Mouse (Mus musculus) forebrain, embryonic 14.5 days (tissue): ENCODE measurements around the gene Utrn. TPM values are rescaled to one million over a fixed set of nuclear protein-coding genes. Genes with fewer than 3 reads are reported as not detected.

Experiments used
- ATAC-seq: fragments of 200-750 bp; cut with Nextera tagmentation; 2 replicates; pipeline ENCODE4 v1.8.0; 2017; ENCODE audit warnings: mild to moderate bottlenecking, moderate library complexity
- DNase-seq: peaks from one replicate; pipeline ENCODE4 v3.0.0-alpha.2; 2015; ENCODE audit warnings: low spot score
- H3K27ac ChIP-seq: fragments of 300-500 bp; sonication (generic); 2 replicates; pipeline ENCODE4 v1.5.1; 2014; ENCODE audit warnings: low read depth, mild to moderate bottlenecking, control low read depth, low read length, moderate library complexity
- H3K27me3 ChIP-seq: fragments of 300-500 bp; sonication (generic); replicated peaks from 2 replicates; pipeline ENCODE4 v1.6.1; 2014; ENCODE audit warnings: low read length, control low read depth, mixed read lengths; ENCODE audit not compliant: control insufficient read depth, insufficient read depth
- H3K36me3 ChIP-seq: fragments of 300-500 bp; sonication (generic); 2 replicates; pipeline ENCODE4 v1.6.1; 2014; ENCODE audit warnings: low read length, control low read depth; ENCODE audit not compliant: control insufficient read depth, insufficient read depth
- H3K4me1 ChIP-seq: fragments of 300-500 bp; sonication (generic); 2 replicates; pipeline ENCODE4 v1.6.1; 2014; ENCODE audit warnings: antibody characterized with exemption, low read length, control low read depth; ENCODE audit not compliant: control insufficient read depth, insufficient read depth
- H3K4me2 ChIP-seq: fragments of 300-500 bp; sonication (generic); 2 replicates; pipeline ENCODE4 v1.6.1; 2014; ENCODE audit warnings: mild to moderate bottlenecking, control low read depth, low read length
- H3K4me3 ChIP-seq: fragments of 300-500 bp; sonication (generic); 2 replicates; pipeline ENCODE4 v1.5.1; 2014; ENCODE audit warnings: low read depth, low read length, control low read depth
- H3K9ac ChIP-seq: fragments of 300-500 bp; sonication (generic); 2 replicates; pipeline ENCODE4 v1.6.1; 2014; ENCODE audit warnings: mild to moderate bottlenecking, low read length, control low read depth, moderate library complexity
- H3K9me3 ChIP-seq: fragments of 300-500 bp; sonication (generic); replicated peaks from 2 replicates; pipeline ENCODE4 v1.6.1; 2016; ENCODE audit warnings: low read length, control low read depth, mixed read lengths; ENCODE audit not compliant: control insufficient read depth
- WGBS: fragments of 180-500 bp; shearing (Covaris S2); extraction: QIAGEN DNeasy Blood & Tissue Kit; methylation state at CpG from one replicate; pipeline ENCODE4 v1.1.7; 2014; 5-methylcytosine and 5-hydroxymethylcytosine counted together
- polyA plus RNA-seq: library from polyadenylated mRNA; unstranded; fragments of >200 nt; fragmentation: Nextera tagmentation; extraction: Ambion mirVana; gene quantifications from 2 replicates; pipeline ENCODE4 v1.2.1, GENCODE M21; 2014

The Utrn gene
- polyA plus RNA-seq, 1 experiment from 2014 or later: 7.2 TPM

- Histone ChIP-seq H3K9ac (no peak overlapping the region), H3K36me3 (no peaks in the 10 kb centered on the region), H3K27ac (no peak overlapping the region), H3K4me3 (no peak overlapping the region), H3K9me3 (no peaks in the 10 kb centered on the region), H3K27me3 (no peaks in the 10 kb centered on the region), H3K4me2 (no peak overlapping the region), H3K4me1 (peaks cover 9% of the 10 kb centered on the region; the same call in 1 of the 2 replicates)
- DNase-seq: no peak
- 77% methylated on average over 6 of the region's 6 CpGs for WGBS
- no peak for ATAC-seq
Observed at GRCm38 (mm10) chr10:12865201-12865600, 4.0 kb downstream of the Utrn start.

- no peaks in the 10 kb centered on the region for H3K36me3 ChIP-seq
- ATAC-seq (no peak), DNase-seq (no peak)
- H3K9me3 ChIP-seq: no peaks in the 10 kb centered on the region
- no peak overlapping the region for H3K27ac ChIP-seq
- H3K27me3 ChIP-seq: no peaks in the 10 kb centered on the region
- H3K4me1 ChIP-seq: peaks cover 9% of the 10 kb centered on the region; the same call in 1 of the 2 replicates
- no peak overlapping the region for H3K4me3 ChIP-seq
- H3K4me2 ChIP-seq: no peak overlapping the region
- 91% methylated on average over 9 of the region's 9 CpGs for WGBS
- no peak overlapping the region for H3K9ac ChIP-seq
Observed at GRCm38 (mm10) chr10:12863581-12863980, 5.6 kb downstream of the Utrn start.

GRCm38 (mm10) chr10:12862047-12862446, 7.1 kb downstream of the Utrn start:
- Histone ChIP-seq H3K9ac (no peak overlapping the region), H3K4me2 (no peak overlapping the region), H3K4me1 (no peaks in the 10 kb centered on the region; the same call in 1 of the 2 replicates), H3K27me3 (no peaks in the 10 kb centered on the region), H3K4me3 (no peak overlapping the region), H3K9me3 (no peaks in the 10 kb centered on the region), H3K27ac (no peak overlapping the region), H3K36me3 (no peaks in the 10 kb centered on the region)
- 88% methylated on average over 8 of the region's 8 CpGs for WGBS
- DNase-seq: no peak
- no peak for ATAC-seq

GRCm38 (mm10) chr10:12861381-12861780, 7.8 kb downstream of the Utrn start:
- 57% methylated on average over 2 of the region's 2 CpGs for WGBS
- no peaks in the 10 kb centered on the region for H3K4me1 ChIP-seq
- no peaks in the 10 kb centered on the region for H3K27me3 ChIP-seq
- no peak overlapping the region for H3K4me3 ChIP-seq
- no peak overlapping the region for H3K4me2 ChIP-seq
- no peak for ATAC-seq
- no peak for DNase-seq
- H3K9me3 ChIP-seq: no peaks in the 10 kb centered on the region
- no peaks in the 10 kb centered on the region for H3K36me3 ChIP-seq
- H3K27ac ChIP-seq: no peak overlapping the region
- no peak overlapping the region for H3K9ac ChIP-seq

GRCm38 (mm10) chr10:12860765-12861164, 8.4 kb downstream of the Utrn start:
- no peak overlapping the region for H3K27ac ChIP-seq
- no peak overlapping the region for H3K9ac ChIP-seq
- ATAC-seq (0 out of 2 replicates have a peak, but pooled peaks have one; percentile 37), DNase-seq (peak; percentile 60)
- H3K9me3 ChIP-seq: no peaks in the 10 kb centered on the region
- H3K4me2 ChIP-seq: no peak overlapping the region
- no peaks in the 10 kb centered on the region for H3K4me1 ChIP-seq
- no peaks in the 10 kb centered on the region for H3K27me3 ChIP-seq
- no peak overlapping the region for H3K4me3 ChIP-seq
- no peaks in the 10 kb centered on the region for H3K36me3 ChIP-seq
- WGBS: 35% methylated on average over 4 of the region's 4 CpGs

- no peaks in the 10 kb centered on the region for H3K9me3 ChIP-seq
- no peak for DNase-seq
- H3K27ac ChIP-seq: no peak overlapping the region
- no peaks in the 10 kb centered on the region for H3K36me3 ChIP-seq
- ATAC-seq: no peak
- no peaks in the 10 kb centered on the region for H3K27me3 ChIP-seq
- no peak overlapping the region for H3K4me3 ChIP-seq
- no peak overlapping the region for H3K9ac ChIP-seq
- no peak overlapping the region for H3K4me2 ChIP-seq
- no peaks in the 10 kb centered on the region for H3K4me1 ChIP-seq
- WGBS: 87% methylated on average over 7 of the region's 7 CpGs
Observed at GRCm38 (mm10) chr10:12860331-12860730, 8.8 kb downstream of the Utrn start.

GRCm38 (mm10) chr10:12858017-12858416, 11.1 kb downstream of the Utrn start:
- H3K4me1 ChIP-seq: no peaks in the 10 kb centered on the region
- no peaks in the 10 kb centered on the region for H3K9me3 ChIP-seq
- no peaks in the 10 kb centered on the region for H3K36me3 ChIP-seq
- no peaks in the 10 kb centered on the region for H3K27me3 ChIP-seq
- DNase-seq: no peak
- no peak overlapping the region for H3K27ac ChIP-seq
- ATAC-seq: no peak
- WGBS: 78% methylated on average over 5 of the region's 5 CpGs
- no peak overlapping the region for H3K4me3 ChIP-seq
- no peak overlapping the region for H3K9ac ChIP-seq
- H3K4me2 ChIP-seq: no peak overlapping the region

GRCm38 (mm10) chr10:12854298-12854697, 14.9 kb downstream of the Utrn start:
- Histone ChIP-seq H3K4me3 (no peak overlapping the region), H3K27me3 (no peaks in the 10 kb centered on the region), H3K36me3 (no peaks in the 10 kb centered on the region), H3K9ac (no peak overlapping the region), H3K27ac (no peak overlapping the region), H3K4me2 (no peak overlapping the region), H3K4me1 (no peaks in the 10 kb centered on the region), H3K9me3 (no peaks in the 10 kb centered on the region)
- ATAC-seq (no peak), DNase-seq (no peak)
- 88% methylated on average over 6 of the region's 6 CpGs for WGBS

- no peak overlapping the region for H3K27ac ChIP-seq
- H3K4me1 ChIP-seq: peaks cover 1% of the 10 kb centered on the region; the same call in 1 of the 2 replicates
- H3K4me2 ChIP-seq: no peak overlapping the region
- no peak overlapping the region for H3K9ac ChIP-seq
- no peak for DNase-seq
- ATAC-seq: no peak
- no peaks in the 10 kb centered on the region for H3K36me3 ChIP-seq
- 86% methylated on average over 6 of the region's 6 CpGs for WGBS
- H3K27me3 ChIP-seq: no peaks in the 10 kb centered on the region
- H3K9me3 ChIP-seq: no peaks in the 10 kb centered on the region
- H3K4me3 ChIP-seq: no peak overlapping the region
Observed at GRCm38 (mm10) chr10:12853776-12854175, 15.4 kb downstream of the Utrn start.
